Mouse (Mus musculus) stomach, embryonic 16.5 days (tissue): ENCODE results near the gene Mpdu1. TPM values are rescaled to one million over a fixed set of nuclear protein-coding genes. Genes with fewer than 3 reads are reported as not detected.
A peak's percentile ranks its signal among the peaks of the same experiment; 100 is the strongest.
"Not testable (repeated sequence)": the region's sequence is repeated elsewhere in the genome, so short reads cannot be mapped to it uniquely, and the experiment has no call there.

Experiments used
- ATAC-seq: fragments of 200-750 bp; cut with Nextera tagmentation; 2 replicates; pipeline ENCODE4 v1.8.0; 2017; ENCODE audit warnings: moderate number of reproducible peaks, moderate TSS enrichment; ENCODE audit not compliant: insufficient read depth, low FRiP score
- H3K27ac ChIP-seq: fragments of 300-500 bp; sonication (generic); 2 replicates; pipeline ENCODE4 v1.5.1; 2014; ENCODE audit warnings: low read length
- H3K27me3 ChIP-seq: fragments of 300-500 bp; sonication (generic); 2 replicates; pipeline ENCODE4 v1.6.1; 2014; ENCODE audit warnings: low read length, control low read depth, mixed read lengths; ENCODE audit not compliant: control insufficient read depth, insufficient read depth
- H3K36me3 ChIP-seq: fragments of 300-500 bp; sonication (generic); 2 replicates; pipeline ENCODE4 v1.6.1; 2014; ENCODE audit warnings: low read length; ENCODE audit not compliant: control insufficient read depth, insufficient read depth
- H3K4me1 ChIP-seq: fragments of 300-500 bp; sonication (generic); 2 replicates; pipeline ENCODE4 v1.6.1; 2014; ENCODE audit warnings: low read length, control low read depth, mixed read lengths; ENCODE audit not compliant: control insufficient read depth, insufficient read depth
- H3K4me2 ChIP-seq: fragments of 300-500 bp; sonication (generic); 2 replicates; pipeline ENCODE4 v1.6.1; 2014; ENCODE audit warnings: low read depth, low read length, mixed read lengths
- H3K4me3 ChIP-seq: fragments of 300-500 bp; sonication (generic); replicated peaks from 2 replicates; pipeline ENCODE4 v1.5.1; 2014; ENCODE audit warnings: mild to moderate bottlenecking, low read length
- H3K9ac ChIP-seq: fragments of 300-500 bp; sonication (generic); 2 replicates; pipeline ENCODE4 v1.6.1; 2014; ENCODE audit warnings: low read length
- H3K9me3 ChIP-seq: fragments of 300-500 bp; sonication (generic); replicated peaks from 2 replicates; pipeline ENCODE4 v1.6.1; 2016; ENCODE audit warnings: low read length, control low read depth; ENCODE audit not compliant: control insufficient read depth
- WGBS: fragments of 180-500 bp; shearing (Covaris S2); extraction: QIAGEN DNeasy Blood & Tissue Kit; methylation state at CpG from one replicate; pipeline ENCODE4 v1.1.7; 2014; 5-methylcytosine and 5-hydroxymethylcytosine counted together
- polyA plus RNA-seq: library from polyadenylated mRNA; unstranded; fragments of >200 nt; fragmentation: Nextera tagmentation; extraction: Ambion mirVana; gene quantifications from 2 replicates; pipeline ENCODE4 v1.2.1, GENCODE M21; 2015

The Mpdu1 gene
- polyA plus RNA-seq, 1 experiment from 2014 or later, result 68.8 TPM

DNA sequence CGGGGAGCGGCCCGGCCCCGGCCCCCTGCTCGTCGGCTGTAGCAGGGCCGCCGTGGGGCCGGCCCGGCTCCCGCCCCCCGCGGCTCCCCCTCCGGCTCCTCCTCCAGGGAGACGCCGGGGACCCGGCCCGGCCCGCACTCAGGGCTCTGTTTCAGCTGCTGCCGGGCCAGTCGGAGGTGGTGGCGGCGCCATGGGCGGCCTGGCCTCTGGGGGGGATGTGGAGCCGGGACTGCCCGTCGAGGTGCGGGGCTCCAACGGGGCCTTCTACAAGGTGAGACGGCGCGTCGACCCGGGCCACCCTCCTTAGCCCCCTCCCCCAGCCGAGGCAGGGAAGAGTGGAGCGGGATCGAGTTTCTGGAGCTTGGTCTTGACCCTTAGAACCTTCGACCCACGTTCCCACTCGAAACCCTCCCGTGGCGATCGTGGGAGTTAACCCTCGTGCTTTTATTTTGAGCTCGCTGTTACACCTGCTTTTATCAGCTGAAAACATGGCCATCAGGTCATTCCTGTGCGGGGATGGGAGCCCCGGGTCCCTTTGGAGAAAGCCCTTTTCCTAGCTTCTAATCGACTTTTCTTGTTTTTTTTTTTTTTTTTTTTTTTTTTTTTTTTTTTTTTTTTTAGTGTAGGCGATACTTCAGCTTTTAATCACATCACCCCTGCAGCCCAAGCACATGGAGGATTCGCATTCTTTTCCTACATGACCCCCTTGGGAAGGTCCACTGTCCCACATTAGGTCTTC is 29.1 kb downstream of the Mpdu1 start:
- peak overlapping the region; percentile 73 for H3K4me2 ChIP-seq
- H3K4me3 ChIP-seq, result peak overlapping the region; percentile 98
- no peaks in the 10 kb centered on the region for H3K9me3 ChIP-seq
- H3K27ac ChIP-seq, result peak overlapping the region; percentile 97
- no peaks in the 10 kb centered on the region for H3K27me3 ChIP-seq
- no peaks in the 10 kb centered on the region for H3K36me3 ChIP-seq
- H3K4me1 ChIP-seq, result peaks cover 13% of the 10 kb centered on the region
- peak overlapping the region; percentile 99 for H3K9ac ChIP-seq
- ATAC-seq, result peak; percentile 70
- 1% methylated on average over 43 of the region's 50 CpGs for WGBS

DNA sequence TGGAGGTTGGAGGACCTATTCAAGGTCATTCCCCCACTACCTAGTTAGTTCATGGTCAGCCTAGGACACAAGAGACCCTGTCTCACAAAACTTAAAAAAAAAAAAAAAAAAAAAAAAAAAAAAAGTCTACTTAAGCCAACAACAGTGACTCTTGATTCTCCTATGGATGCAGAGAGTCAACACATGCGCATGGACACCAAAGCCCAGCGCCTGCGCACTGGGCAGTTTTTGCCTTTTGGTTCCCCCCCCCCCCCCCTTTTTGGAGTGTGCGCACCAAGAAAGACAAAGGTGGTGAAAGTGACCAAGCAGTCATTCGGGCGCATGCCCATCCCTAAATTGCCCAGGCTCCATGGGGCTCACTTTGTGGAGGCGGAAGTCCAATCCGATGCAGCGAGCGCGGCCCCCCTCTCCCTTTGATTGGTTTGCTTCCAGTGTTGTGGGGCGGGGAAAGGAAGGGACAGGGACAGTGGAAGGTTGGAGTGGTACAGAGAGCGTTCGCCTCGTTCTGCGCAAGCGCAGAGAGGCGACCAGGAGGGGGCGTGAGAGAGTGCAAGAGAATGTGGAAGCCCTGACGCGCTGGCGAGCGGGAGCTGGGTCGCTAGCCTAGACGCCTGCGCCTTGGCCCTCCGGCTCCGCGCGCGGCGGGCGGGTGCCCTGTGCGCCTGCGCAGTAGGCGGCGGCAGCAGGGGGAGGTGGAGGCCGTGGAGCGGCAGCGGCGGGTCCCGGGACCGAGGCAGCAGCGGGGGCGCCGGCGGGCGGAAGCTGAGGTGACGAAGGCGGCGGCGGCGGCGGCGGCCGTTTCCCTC is 30.0 kb downstream of the Mpdu1 start, which contains the start of gene Fxr2:
Fxr2 (plus strand) TSS at position 707 of the 806 bp plus-strand sequence.
- ATAC-seq, result peak; percentile 99
- Histone ChIP-seq H3K4me1 (peaks cover 13% of the 10 kb centered on the region), H3K9me3 (no peaks in the 10 kb centered on the region), H3K4me3 (peak within 1 kb of the TSS; percentile 98), H3K9ac (peak within 1 kb of the TSS; percentile 99), H3K4me2 (peak within 1 kb of the TSS; percentile 73), H3K36me3 (no peaks in the 10 kb centered on the region), H3K27me3 (no peaks in the 10 kb centered on the region), H3K27ac (peak within 1 kb of the TSS; percentile 97)
- under 1% methylated on average over 37 of the region's 56 CpGs for WGBS

DNA sequence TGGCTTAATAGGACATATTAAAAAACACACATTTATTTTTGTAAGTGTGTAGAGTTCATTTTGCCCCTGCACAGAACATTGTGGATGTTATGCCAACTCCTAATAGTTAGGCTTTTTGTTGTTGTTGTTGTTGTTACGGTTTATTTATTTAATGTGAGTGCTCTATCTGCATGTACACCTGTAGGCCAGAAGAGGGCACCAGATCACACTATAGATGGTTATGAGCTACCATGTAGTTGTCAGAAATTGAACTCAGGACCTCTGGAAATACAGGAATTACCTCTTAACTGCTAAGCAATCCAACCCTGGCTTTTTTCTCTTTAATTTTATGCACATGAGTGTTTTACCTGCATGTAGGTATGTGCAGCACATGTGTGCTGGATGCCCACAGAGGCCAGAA is 32.6 kb downstream of the Mpdu1 start:
- peaks cover 6% of the 10 kb centered on the region for H3K4me1 ChIP-seq
- H3K27ac ChIP-seq, result no peak overlapping the region
- no peak overlapping the region for H3K9ac ChIP-seq
- H3K27me3 ChIP-seq, result no peaks in the 10 kb centered on the region
- no peak overlapping the region for H3K4me2 ChIP-seq
- no peaks in the 10 kb centered on the region for H3K36me3 ChIP-seq
- no peak overlapping the region for H3K4me3 ChIP-seq
- WGBS, result 62% methylated on average over 1 of the region's 1 CpGs
- H3K9me3 ChIP-seq, result no peaks in the 10 kb centered on the region
- ATAC-seq, result no peak

DNA sequence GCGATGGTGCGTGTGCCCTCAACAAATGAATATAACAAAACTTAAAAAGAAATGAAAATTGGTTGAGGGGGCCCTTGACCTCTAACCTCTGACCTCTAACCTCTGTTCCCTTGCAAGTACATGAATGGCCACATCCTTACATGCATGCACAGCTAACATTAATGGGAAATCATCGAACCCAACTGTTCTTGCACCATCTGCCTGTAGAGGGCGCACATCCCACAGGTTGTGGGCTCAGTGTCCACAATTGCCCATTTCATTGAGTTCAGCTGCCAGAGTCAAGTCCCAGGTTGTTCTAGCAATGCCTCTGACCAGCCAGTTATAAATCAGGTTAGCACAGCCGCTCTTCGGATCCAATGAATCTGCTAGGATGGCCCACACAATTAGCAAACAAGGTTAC is 34.2 kb downstream of the Mpdu1 start:
- ATAC-seq, result no peak
- Histone ChIP-seq H3K4me3 (no peak overlapping the region), H3K4me2 (no peak overlapping the region), H3K36me3 (no peaks in the 10 kb centered on the region), H3K27ac (no peak overlapping the region), H3K9ac (no peak overlapping the region), H3K27me3 (no peaks in the 10 kb centered on the region), H3K4me1 (no peaks in the 10 kb centered on the region), H3K9me3 (no peaks in the 10 kb centered on the region)
- WGBS, result 33% methylated on average over 6 of the region's 6 CpGs

GRCm38 (mm10) chr11:69624339-69624738 is 38.1 kb downstream of the Mpdu1 start:
- H3K9me3 ChIP-seq, H3K4me3 ChIP-seq, H3K27ac ChIP-seq, H3K27me3 ChIP-seq, H3K9ac ChIP-seq, H3K4me2 ChIP-seq, H3K4me1 ChIP-seq, H3K36me3 ChIP-seq, ATAC-seq: not testable (repeated sequence)
- WGBS, result 75% methylated on average over 2 of the region's 2 CpGs

DNA sequence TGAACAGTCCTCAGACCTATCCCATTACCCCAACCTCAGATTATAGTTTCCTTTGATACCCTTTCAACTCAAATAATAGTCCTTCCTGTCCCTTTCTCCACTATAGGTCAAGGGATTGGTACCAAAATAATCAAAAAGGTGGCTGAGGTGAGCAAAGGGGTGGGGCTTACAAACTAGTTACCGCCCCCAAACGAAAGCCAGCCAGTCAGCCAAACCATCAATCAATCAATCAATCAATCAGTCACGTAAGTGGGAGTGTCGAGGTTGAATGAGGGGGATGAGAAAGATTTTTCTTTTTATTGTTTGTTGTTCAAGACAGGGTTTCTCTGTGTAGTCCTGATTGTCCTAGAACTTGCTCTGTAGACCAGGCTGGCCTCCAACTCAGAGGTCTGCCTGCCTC is 39.4 kb downstream of the Mpdu1 start:
- ATAC-seq, result no peak
- Histone ChIP-seq H3K9ac (no peak overlapping the region; the same call in 1 of the 2 replicates), H3K9me3 (no peaks in the 10 kb centered on the region), H3K27me3 (no peaks in the 10 kb centered on the region), H3K4me2 (peak overlapping the region; percentile 66; the same call in 1 of the 2 replicates), H3K36me3 (no peaks in the 10 kb centered on the region), H3K27ac (no peak overlapping the region), H3K4me1 (peaks cover 3% of the 10 kb centered on the region; the same call in 1 of the 2 replicates), H3K4me3 (0 out of 2 replicates have a peak overlapping the region, but pooled peaks have one; percentile 65)
- WGBS, result 67% methylated on average over 4 of the region's 4 CpGs

GRCm38 (mm10) chr11:69622406-69622805 is 40.0 kb downstream of the Mpdu1 start:
- Histone ChIP-seq H3K4me1 (peaks cover 3% of the 10 kb centered on the region; the same call in 1 of the 2 replicates), H3K4me2 (peak overlapping the region; percentile 66), H3K27ac (no peak overlapping the region; the same call in 1 of the 2 replicates), H3K9me3 (no peaks in the 10 kb centered on the region), H3K36me3 (no peaks in the 10 kb centered on the region), H3K4me3 (peak overlapping the region; percentile 65), H3K27me3 (no peaks in the 10 kb centered on the region), H3K9ac (peak overlapping the region; percentile 79)
- WGBS, result 27% methylated on average over 6 of the region's 6 CpGs
- ATAC-seq, result peak; percentile 32; the same call in 1 of the 2 replicates

- peak within 1 kb of the TSS; percentile 79 for H3K9ac ChIP-seq
- no peaks in the 10 kb centered on the region for H3K27me3 ChIP-seq
- peak within 1 kb of the TSS; percentile 66 for H3K27ac ChIP-seq
- 2% methylated on average over 20 of the region's 20 CpGs for WGBS
- no peaks in the 10 kb centered on the region for H3K36me3 ChIP-seq
- H3K4me1 ChIP-seq, result peaks cover 3% of the 10 kb centered on the region; the same call in 1 of the 2 replicates
- peak within 1 kb of the TSS; percentile 66 for H3K4me2 ChIP-seq
- peak within 1 kb of the TSS; percentile 65 for H3K4me3 ChIP-seq
- no peaks in the 10 kb centered on the region for H3K9me3 ChIP-seq
- peak; percentile 87; the same call in 1 of the 2 replicates for ATAC-seq
Observed at GRCm38 (mm10) chr11:69621571-69622268, 40.7 kb downstream of the Mpdu1 start, which contains the start of gene Sat2. TSS of gene Sat2 (plus strand) at chr11:69622024.
